Mouse (Mus musculus) heart, postnatal 0 days (tissue): ENCODE data around the gene Mov10.

Experiments
- CTCF ChIP-seq: IDR thresholded peaks from 2 replicates; pipeline ENCODE4 v1.5.1; 2016; ENCODE audit warnings: antibody characterized with exemption, control low read depth, low read depth
- EP300 ChIP-seq: IDR thresholded peaks from 2 replicates; pipeline ENCODE4 v1.6.1; 2016; ENCODE audit warnings: antibody characterized with exemption, low read depth

GRCm38 (mm10) chr3:104788075-104788474 is 30.3 kb downstream of the Mov10 start, which contains the start of gene Rhoc:
- TF ChIP-seq CTCF (no peak), EP300 (no peak)
